Mouse (Mus musculus) embryo, embryonic 10.5 days (tissue): ENCODE measurements around the gene Tbc1d16.
"Not testable (repeated sequence)": the region's sequence is repeated elsewhere in the genome, so short reads cannot be mapped to it uniquely, and the experiment has no call there.

Source experiments
- DNase-seq: peaks from one replicate; pipeline ENCODE4 v3.0.0-alpha.2; 2015; ENCODE audit warnings: low spot score

Tbc1d16 gene

GRCm38 (mm10) chr11:119116992-119117391 is 111.3 kb downstream of the Tbc1d16 start:
- DNase-seq = no peak

- DNase-seq = no peak
Measured at GRCm38 (mm10) chr11:119112721-119113120, 115.6 kb downstream of the Tbc1d16 start.

- DNase-seq = peak; percentile 47
Measured at GRCm38 (mm10) chr11:119111345-119111744, 117.0 kb downstream of the Tbc1d16 start.

- no peak for DNase-seq
Measured at GRCm38 (mm10) chr11:119109415-119110071, 118.8 kb downstream of the Tbc1d16 start.

GRCm38 (mm10) chr11:119108573-119109263 is 119.6 kb downstream of the Tbc1d16 start:
- DNase-seq = no peak

GRCm38 (mm10) chr11:119106289-119106688 is 122.0 kb downstream of the Tbc1d16 start:
- DNase-seq = no peak

- peak; percentile 16 for DNase-seq
Measured at GRCm38 (mm10) chr11:119105748-119106147, 122.6 kb downstream of the Tbc1d16 start.

GRCm38 (mm10) chr11:119105071-119105609 is 123.2 kb downstream of the Tbc1d16 start:
- DNase-seq = no peak

GRCm38 (mm10) chr11:119103991-119104390 is 124.3 kb downstream of the Tbc1d16 start:
- no peak for DNase-seq

GRCm38 (mm10) chr11:119100355-119100754 is 127.9 kb downstream of the Tbc1d16 start:
- not testable (repeated sequence) for DNase-seq

GRCm38 (mm10) chr11:119098202-119098601 is 130.1 kb downstream of the Tbc1d16 start:
- no peak for DNase-seq

- no peak for DNase-seq
Measured at GRCm38 (mm10) chr11:119095441-119095840, 132.9 kb downstream of the Tbc1d16 start.

GRCm38 (mm10) chr11:119093322-119093721 is 135.0 kb downstream of the Tbc1d16 start:
- no peak for DNase-seq
